Mouse (Mus musculus): ENCODE results near the gene Ccdc60. TPM values are rescaled to one million over a fixed set of nuclear protein-coding genes. Genes with fewer than 3 reads are reported as not detected.

Gene Ccdc60
- polyA plus RNA-seq (2015; fragmentation: Nextera tagmentation; extraction: Ambion mirVana), result 2.4 and 2.5 TPM in 2 replicates

GRCm38 (mm10) chr5:116288849-116289570, at the start of gene Ccdc60:
Gene Ccdc60 (minus strand): TSS chr5:116288985.
- H3K27ac ChIP-seq (ENCODE audit: low read length), result no peak within 1 kb of the TSS
- ATAC-seq (ENCODE audit: low read depth), result peak; percentile 84
- H3K9me3 ChIP-seq (ENCODE audit: control insufficient read depth, low read length), result no peaks in the 10 kb centered on the region
- 6% methylated on average over 28 of the region's 28 CpGs for WGBS
- peak within 1 kb of the TSS; percentile 49 for H3K4me2 ChIP-seq (ENCODE audit: low read depth, low read length)
- H3K36me3 ChIP-seq (ENCODE audit: control insufficient read depth, insufficient read depth, low read length), result no peaks in the 10 kb centered on the region
- peak within 1 kb of the TSS; percentile 10 for H3K4me3 ChIP-seq (ENCODE audit: low read length)
- peaks cover 6% of the 10 kb centered on the region; the same call in 1 of the 2 replicates for H3K4me1 ChIP-seq (replicated peaks; ENCODE audit: control insufficient read depth, insufficient read depth, low read length)
- no peaks in the 10 kb centered on the region for H3K27me3 ChIP-seq (ENCODE audit: control insufficient read depth, insufficient read depth, low read depth, low read length)
- peak within 1 kb of the TSS; percentile 28; the same call in 1 of the 2 replicates for H3K9ac ChIP-seq (ENCODE audit: low read length)

DNA sequence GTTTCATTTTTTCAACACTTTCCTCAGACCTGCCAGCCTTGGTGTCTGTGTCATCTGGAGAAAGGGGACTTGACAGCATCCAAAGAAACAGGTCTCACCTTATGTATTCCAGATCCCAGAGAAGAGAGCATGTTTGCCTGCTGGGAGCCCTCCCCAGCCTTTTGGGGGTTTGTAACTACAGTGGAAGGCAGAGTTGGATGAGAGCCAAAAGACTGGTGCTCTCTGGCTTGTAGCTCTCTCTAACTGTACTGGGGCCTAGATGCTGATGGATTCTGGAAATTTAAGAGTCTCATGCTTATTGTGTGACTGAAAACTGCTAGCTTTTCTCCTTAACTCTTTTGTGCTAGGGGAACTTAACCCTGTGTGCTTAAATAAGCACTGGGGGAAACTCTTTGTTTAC, 47.4 kb upstream of the Ccdc60 start:
- Histone ChIP-seq H3K27ac (ENCODE audit: low read length) (no peak overlapping the region), H3K9me3 (ENCODE audit: control insufficient read depth, low read length) (no peaks in the 10 kb centered on the region), H3K36me3 (ENCODE audit: control insufficient read depth, insufficient read depth, low read length) (no peaks in the 10 kb centered on the region), H3K9ac (ENCODE audit: low read length) (no peak overlapping the region), H3K4me2 (ENCODE audit: low read depth, low read length) (no peak overlapping the region), H3K4me1 (replicated peaks; ENCODE audit: control insufficient read depth, insufficient read depth, low read length) (no peaks in the 10 kb centered on the region), H3K27me3 (ENCODE audit: control insufficient read depth, insufficient read depth, low read depth, low read length) (no peaks in the 10 kb centered on the region), H3K4me3 (ENCODE audit: low read length) (no peak overlapping the region)
- ATAC-seq (ENCODE audit: low read depth), result no peak

GRCm38 (mm10) chr5:116328911-116329310, 40.1 kb upstream of the Ccdc60 start:
- 80% methylated on average over 4 of the region's 4 CpGs for WGBS

GRCm38 (mm10) chr5:116323401-116323800, 34.6 kb upstream of the Ccdc60 start:
- no peaks in the 10 kb centered on the region for H3K4me1 ChIP-seq (replicated peaks; ENCODE audit: control insufficient read depth, insufficient read depth, low read length)
- no peak overlapping the region for H3K4me2 ChIP-seq (ENCODE audit: low read depth, low read length)
- 23% methylated on average over 5 of the region's 5 CpGs for WGBS
- no peaks in the 10 kb centered on the region for H3K27me3 ChIP-seq (ENCODE audit: control insufficient read depth, insufficient read depth, low read depth, low read length)
- no peaks in the 10 kb centered on the region for H3K9me3 ChIP-seq (ENCODE audit: control insufficient read depth, low read length)
- ATAC-seq (ENCODE audit: low read depth), result no peak
- no peak overlapping the region for H3K9ac ChIP-seq (ENCODE audit: low read length)
- H3K4me3 ChIP-seq (ENCODE audit: low read length), result no peak overlapping the region
- H3K36me3 ChIP-seq (ENCODE audit: control insufficient read depth, insufficient read depth, low read length), result no peaks in the 10 kb centered on the region
- H3K27ac ChIP-seq (ENCODE audit: low read length), result no peak overlapping the region

More at GRCm38 (mm10) chr5:116328911-116329310, 40.1 kb upstream of the Ccdc60 start:
- Histone ChIP-seq H3K9ac (ENCODE audit: low read length) (no peak overlapping the region), H3K9me3 (ENCODE audit: control insufficient read depth, low read length) (no peaks in the 10 kb centered on the region; the same call in 1 of the 2 replicates), H3K27me3 (ENCODE audit: control insufficient read depth, insufficient read depth, low read depth, low read length) (no peaks in the 10 kb centered on the region), H3K4me3 (ENCODE audit: low read length) (no peak overlapping the region), H3K36me3 (ENCODE audit: control insufficient read depth, insufficient read depth, low read length) (no peaks in the 10 kb centered on the region), H3K4me2 (ENCODE audit: low read depth, low read length) (no peak overlapping the region), H3K4me1 (replicated peaks; ENCODE audit: control insufficient read depth, insufficient read depth, low read length) (no peaks in the 10 kb centered on the region), H3K27ac (ENCODE audit: low read length) (no peak overlapping the region)
- no peak for ATAC-seq (ENCODE audit: low read depth)

DNA sequence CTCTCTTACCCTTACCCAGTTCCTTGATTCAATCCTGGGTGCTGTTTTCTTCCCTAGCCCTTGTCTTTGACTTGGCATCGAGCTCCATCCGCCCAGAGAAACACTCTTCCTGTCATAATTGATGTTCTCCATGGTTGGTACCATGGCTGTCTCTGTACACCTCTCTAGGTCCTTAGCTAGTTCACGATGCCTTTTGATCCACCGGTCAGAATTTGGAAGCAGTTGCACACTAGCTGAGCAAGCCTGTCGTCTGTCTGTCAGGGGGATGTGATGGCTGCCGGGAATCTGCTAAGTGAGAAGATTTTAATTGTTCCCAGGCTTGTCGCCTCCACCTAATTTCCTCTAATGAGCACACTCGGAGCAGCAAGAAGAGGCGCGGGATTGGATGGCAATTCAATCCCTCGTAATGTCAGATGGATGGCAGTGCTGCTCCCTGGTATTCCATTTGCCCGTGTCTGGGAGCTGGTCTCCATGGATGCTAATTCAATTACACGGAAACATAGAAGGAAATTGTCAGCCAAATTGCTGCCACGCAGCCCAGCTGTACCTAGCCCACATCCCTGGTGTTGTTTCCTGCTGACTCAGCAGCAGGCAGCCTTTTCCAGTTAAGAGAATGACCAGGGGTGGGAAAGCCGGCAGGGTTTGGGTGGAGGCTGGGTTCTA, 33.7 kb upstream of the Ccdc60 start:
- Histone ChIP-seq H3K27me3 (ENCODE audit: control insufficient read depth, insufficient read depth, low read depth, low read length) (no peaks in the 10 kb centered on the region), H3K4me1 (replicated peaks; ENCODE audit: control insufficient read depth, insufficient read depth, low read length) (no peaks in the 10 kb centered on the region), H3K4me3 (ENCODE audit: low read length) (no peak overlapping the region), H3K9me3 (ENCODE audit: control insufficient read depth, low read length) (no peaks in the 10 kb centered on the region), H3K36me3 (ENCODE audit: control insufficient read depth, insufficient read depth, low read length) (no peaks in the 10 kb centered on the region), H3K27ac (ENCODE audit: low read length) (no peak overlapping the region), H3K4me2 (ENCODE audit: low read depth, low read length) (no peak overlapping the region), H3K9ac (ENCODE audit: low read length) (no peak overlapping the region)
- 62% methylated on average over 15 of the region's 15 CpGs for WGBS
- ATAC-seq (ENCODE audit: low read depth), result no peak

GRCm38 (mm10) chr5:116313711-116314110, 24.9 kb upstream of the Ccdc60 start:
- Histone ChIP-seq H3K36me3 (ENCODE audit: control insufficient read depth, insufficient read depth, low read length) (no peaks in the 10 kb centered on the region), H3K4me2 (ENCODE audit: low read depth, low read length) (no peak overlapping the region), H3K9ac (ENCODE audit: low read length) (no peak overlapping the region), H3K4me3 (ENCODE audit: low read length) (no peak overlapping the region), H3K27me3 (ENCODE audit: control insufficient read depth, insufficient read depth, low read depth, low read length) (no peaks in the 10 kb centered on the region), H3K9me3 (ENCODE audit: control insufficient read depth, low read length) (no peaks in the 10 kb centered on the region), H3K4me1 (replicated peaks; ENCODE audit: control insufficient read depth, insufficient read depth, low read length) (peaks cover 6% of the 10 kb centered on the region), H3K27ac (ENCODE audit: low read length) (no peak overlapping the region)
- whole genome bisulfite sequencing, result 79% methylated on average over 8 of the region's 8 CpGs
- no peak for ATAC-seq (ENCODE audit: low read depth)

DNA sequence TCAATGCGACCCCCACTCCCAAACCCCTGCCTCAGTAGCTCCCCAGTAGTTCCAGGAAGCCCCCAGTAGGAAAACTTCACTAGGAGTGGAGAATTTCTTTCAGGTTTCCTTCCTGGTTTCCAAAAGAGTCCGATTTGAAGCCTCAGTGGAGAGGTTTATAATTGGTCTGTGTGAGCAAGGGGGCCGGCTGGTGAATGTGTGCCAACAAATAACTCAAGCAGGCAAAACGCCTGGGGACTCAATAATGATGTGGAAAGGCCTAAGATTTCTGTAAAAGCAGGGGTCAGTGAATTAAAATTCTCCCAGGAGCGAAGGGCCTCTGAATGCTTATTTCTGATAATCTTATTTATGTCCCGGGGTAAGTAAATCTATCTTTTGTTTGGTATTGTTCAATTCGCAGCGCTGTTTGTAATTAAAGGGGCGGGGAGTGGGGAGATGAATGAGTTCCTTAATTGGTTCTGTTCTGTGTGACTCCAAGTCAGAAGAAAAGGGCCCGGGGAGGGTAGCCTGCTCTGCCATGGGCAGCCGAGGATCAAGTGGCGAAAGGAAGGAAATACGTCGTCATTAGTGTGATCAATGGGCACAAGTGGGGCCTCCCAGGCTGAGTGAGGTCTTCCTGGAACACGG, 23.4 kb upstream of the Ccdc60 start:
- H3K9me3 ChIP-seq (ENCODE audit: control insufficient read depth, low read length), result no peaks in the 10 kb centered on the region
- no peak for ATAC-seq (ENCODE audit: low read depth)
- no peak overlapping the region for H3K4me3 ChIP-seq (ENCODE audit: low read length)
- no peak overlapping the region for H3K9ac ChIP-seq (ENCODE audit: low read length)
- no peak overlapping the region for H3K27ac ChIP-seq (ENCODE audit: low read length)
- H3K27me3 ChIP-seq (ENCODE audit: control insufficient read depth, insufficient read depth, low read depth, low read length), result no peaks in the 10 kb centered on the region
- peaks cover 6% of the 10 kb centered on the region for H3K4me1 ChIP-seq (replicated peaks; ENCODE audit: control insufficient read depth, insufficient read depth, low read length)
- H3K36me3 ChIP-seq (ENCODE audit: control insufficient read depth, insufficient read depth, low read length), result no peaks in the 10 kb centered on the region
- 58% methylated on average over 15 of the region's 15 CpGs for WGBS
- H3K4me2 ChIP-seq (ENCODE audit: low read depth, low read length), result no peak overlapping the region

GRCm38 (mm10) chr5:116311636-116312035, 22.9 kb upstream of the Ccdc60 start:
- H3K4me1 ChIP-seq (replicated peaks; ENCODE audit: control insufficient read depth, insufficient read depth, low read length), result peaks cover 6% of the 10 kb centered on the region
- WGBS, result 87% methylated on average over 6 of the region's 6 CpGs
- no peak overlapping the region for H3K4me3 ChIP-seq (ENCODE audit: low read length)
- no peak overlapping the region for H3K27ac ChIP-seq (ENCODE audit: low read length)
- no peak for ATAC-seq (ENCODE audit: low read depth)
- H3K4me2 ChIP-seq (ENCODE audit: low read depth, low read length), result no peak overlapping the region
- no peaks in the 10 kb centered on the region for H3K27me3 ChIP-seq (ENCODE audit: control insufficient read depth, insufficient read depth, low read depth, low read length)
- H3K9ac ChIP-seq (ENCODE audit: low read length), result no peak overlapping the region
- no peaks in the 10 kb centered on the region for H3K9me3 ChIP-seq (ENCODE audit: control insufficient read depth, low read length)
- H3K36me3 ChIP-seq (ENCODE audit: control insufficient read depth, insufficient read depth, low read length), result no peaks in the 10 kb centered on the region

DNA sequence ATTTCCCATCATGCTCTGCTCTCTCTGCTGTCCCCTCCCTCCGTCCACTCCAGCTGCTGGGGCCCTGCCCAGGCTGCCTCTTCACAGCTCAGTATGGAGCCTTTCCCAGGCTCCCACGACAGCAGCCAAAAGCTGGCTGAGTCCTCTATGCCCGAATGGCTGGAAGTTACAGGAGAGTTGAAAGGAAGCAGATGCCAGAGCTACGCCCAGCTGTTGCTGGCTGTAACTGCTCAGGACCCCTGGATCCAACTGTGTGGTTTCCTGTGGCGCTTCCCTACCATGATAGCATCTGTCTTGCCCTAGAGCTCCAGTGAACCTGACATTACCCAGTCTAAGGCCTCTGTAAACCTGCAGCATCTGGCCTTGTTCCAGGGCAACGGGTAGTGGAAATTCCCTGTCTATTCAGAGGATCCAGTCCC, 20.6 kb upstream of the Ccdc60 start:
- no peak overlapping the region for H3K4me3 ChIP-seq (ENCODE audit: low read length)

More for the DNA sequence above, 20.6 kb upstream of the Ccdc60 start:
- peaks cover 6% of the 10 kb centered on the region for H3K4me1 ChIP-seq (replicated peaks; ENCODE audit: control insufficient read depth, insufficient read depth, low read length)
- 18% methylated on average over 6 of the region's 6 CpGs for WGBS
- H3K4me2 ChIP-seq (ENCODE audit: low read depth, low read length), result peak overlapping the region; percentile 35
- peak overlapping the region; percentile 56 for H3K27ac ChIP-seq (ENCODE audit: low read length)
- H3K27me3 ChIP-seq (ENCODE audit: control insufficient read depth, insufficient read depth, low read depth, low read length), result no peaks in the 10 kb centered on the region
- ATAC-seq (ENCODE audit: low read depth), result peak; percentile 87
- no peaks in the 10 kb centered on the region for H3K9me3 ChIP-seq (ENCODE audit: control insufficient read depth, low read length)
- H3K9ac ChIP-seq (ENCODE audit: low read length), result peak overlapping the region; percentile 10; the same call in 1 of the 2 replicates
- H3K36me3 ChIP-seq (ENCODE audit: control insufficient read depth, insufficient read depth, low read length), result no peaks in the 10 kb centered on the region

All from lung, embryonic 16.5 days (tissue).